Mouse (Mus musculus): ENCODE results near the gene Sik2.

Sik2 gene

GRCm38 (mm10) chr9:50867015-50867414, 141.9 kb downstream of the Sik2 start:
- DNase-seq (ENCODE audit: low spot score in 2 of 2) = no peak

GRCm38 (mm10) chr9:50865803-50866202, 143.1 kb downstream of the Sik2 start:
- DNase-seq (ENCODE audit: low spot score in 2 of 2) = no peak

GRCm38 (mm10) chr9:50864877-50865276, 144.0 kb downstream of the Sik2 start:
- no peak for DNase-seq (ENCODE audit: low spot score in 2 of 2)

GRCm38 (mm10) chr9:50863824-50864223, 145.0 kb downstream of the Sik2 start:
- DNase-seq (ENCODE audit: low spot score in 2 of 2) = no peak

GRCm38 (mm10) chr9:50861119-50861839, 147.6 kb downstream of the Sik2 start:
- peak in 1 of 2 experiments; percentile 49 for DNase-seq (ENCODE audit: low spot score in 2 of 2)

- DNase-seq (ENCODE audit: low spot score in 2 of 2) = no peak
These were observed 150.2 kb downstream of the Sik2 start for GRCm38 (mm10) chr9:50858681-50859080.

GRCm38 (mm10) chr9:50857082-50857641, 151.7 kb downstream of the Sik2 start:
- no peak for DNase-seq (ENCODE audit: low spot score in 2 of 2)

GRCm38 (mm10) chr9:50856341-50857081, 152.4 kb downstream of the Sik2 start:
- peak; percentile 65 to 91 for DNase-seq (ENCODE audit: low spot score in 2 of 2)

- no peak for DNase-seq (ENCODE audit: low spot score in 2 of 2)
These were observed 153.1 kb downstream of the Sik2 start for GRCm38 (mm10) chr9:50855780-50856179.

GRCm38 (mm10) chr9:50855133-50855766, 153.6 kb downstream of the Sik2 start:
- DNase-seq (ENCODE audit: low spot score in 2 of 2) = no peak

- no peak for DNase-seq (ENCODE audit: low spot score in 2 of 2)
These were observed 154.5 kb downstream of the Sik2 start for GRCm38 (mm10) chr9:50854376-50854775.

- DNase-seq (ENCODE audit: low spot score in 2 of 2) = no peak
These were observed 156.1 kb downstream of the Sik2 start for GRCm38 (mm10) chr9:50852634-50853349.

GRCm38 (mm10) chr9:50850713-50851112, 158.2 kb downstream of the Sik2 start:
- peak in 1 of 2 experiments; percentile 42 for DNase-seq (ENCODE audit: low spot score in 2 of 2)

GRCm38 (mm10) chr9:50850271-50850670, 158.6 kb downstream of the Sik2 start:
- DNase-seq (ENCODE audit: low spot score in 2 of 2) = no peak

GRCm38 (mm10) chr9:50849755-50850154, 159.1 kb downstream of the Sik2 start:
- DNase-seq (ENCODE audit: low spot score in 2 of 2) = no peak

GRCm38 (mm10) chr9:50849249-50849648, 159.6 kb downstream of the Sik2 start:
- DNase-seq (ENCODE audit: low spot score in 2 of 2) = peak; percentile 62 to 96

- no peak for DNase-seq (ENCODE audit: low spot score in 2 of 2)
These were observed 160.1 kb downstream of the Sik2 start for GRCm38 (mm10) chr9:50848821-50849220.

- no peak for DNase-seq (ENCODE audit: low spot score in 2 of 2)
These were observed 161.1 kb downstream of the Sik2 start for GRCm38 (mm10) chr9:50847606-50848368.

- DNase-seq (ENCODE audit: low spot score in 2 of 2) = no peak
These were observed 161.7 kb downstream of the Sik2 start for GRCm38 (mm10) chr9:50847133-50847532.

- DNase-seq (ENCODE audit: low spot score in 2 of 2) = no peak
These were observed 163.3 kb downstream of the Sik2 start for GRCm38 (mm10) chr9:50845547-50845946.

GRCm38 (mm10) chr9:50845081-50845480, 163.8 kb downstream of the Sik2 start, which contains the start of gene Ppp2r1b:
TSS of gene Ppp2r1b (plus strand) at chr9:50845301.
- no peak for DNase-seq (ENCODE audit: low spot score in 2 of 2)

Data from left cerebral cortex, adult 9 months (tissue).